Comparison of ENCODE assay signal across 8 mouse cellular contexts in the genomic region with DNA sequence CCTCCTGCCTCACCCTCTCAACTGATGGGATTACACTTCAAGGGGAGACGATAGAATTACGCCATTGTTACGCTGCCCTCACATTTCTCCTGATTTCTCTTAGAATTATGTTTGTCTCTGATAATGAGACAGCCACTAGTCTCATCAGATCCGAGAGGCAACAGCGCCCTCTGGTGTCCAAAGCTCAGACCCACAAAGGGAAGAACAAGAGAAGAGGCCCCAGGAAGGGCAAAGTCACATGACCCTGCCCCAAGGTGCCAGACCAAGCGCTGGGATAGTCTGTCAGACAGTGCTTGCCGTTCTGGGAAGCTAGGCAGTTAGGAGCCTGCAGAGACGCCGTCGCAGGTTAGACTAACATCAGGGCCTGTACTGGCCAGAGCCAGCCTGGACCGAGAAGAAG. TPM values are rescaled to one million over a fixed set of nuclear protein-coding genes. Genes with fewer than 3 reads are reported as not detected.
DNase-seq lines count a peak whose midpoint lies in the region; ATAC-seq and TF ChIP-seq lines count a peak whose summit lies in the region.

No protein-coding gene starts in this region.

- TF ChIP-seq CTCF in G1E (IDR thresholded peaks at IDR 0.05; ENCODE audit: low read depth, low read length) = peak; percentile 61
- peak; percentile 91 for TF ChIP-seq CTCF in lung, adult 2 months (IDR thresholded peaks at IDR 0.05; ENCODE audit: insufficient read depth, low read length)

- no peak overlapping the region for H3K27ac ChIP-seq in forebrain, embryonic 16.5 days (ENCODE audit: low read length)

- peak; percentile 84 for DNase-seq in G1E (ENCODE audit: low spot score)
- peak; percentile 95 to 96 for DNase-seq in cerebellum, adult 18-20 months
- peak; percentile 95 to 98 for DNase-seq in heart, postnatal 36 days
- peak; percentile 86 to 96 for DNase-seq in layer of hippocampus, adult 18-20 months (ENCODE audit: low spot score in 2 of 2)
- DNase-seq in lung, adult 2 months = peak; percentile 93
- peak; percentile 87 for DNase-seq in testis, postnatal 14 days (ENCODE audit: low spot score)

- no peaks in the 10 kb centered on the region for H3K9me3 ChIP-seq in G1E (replicated peaks)
- H3K9me3 ChIP-seq in forebrain, embryonic 16.5 days (ENCODE audit: control insufficient read depth, low read length) = no peaks in the 10 kb centered on the region

- H3K4me2 ChIP-seq in forebrain, embryonic 16.5 days (ENCODE audit: low read length) = peak overlapping the region; percentile 53

- H3K4me1 ChIP-seq in G1E (ENCODE audit: insufficient read depth, low read depth, low read length) = peaks cover 46% of the 10 kb centered on the region
- H3K4me1 ChIP-seq in forebrain, embryonic 16.5 days (replicated peaks; ENCODE audit: control insufficient read depth, insufficient read depth, low read length) = peaks cover 6% of the 10 kb centered on the region
- peaks cover 2% of the 10 kb centered on the region; the same call in 1 of the 2 replicates for H3K4me1 ChIP-seq in lung, adult 2 months (ENCODE audit: control insufficient read depth, insufficient read depth, low read length)

- H3K4me3 ChIP-seq in G1E (ENCODE audit: low read depth, low read length) = peak overlapping the region; percentile 50; the same call in 1 of the 2 replicates
- 0 out of 2 replicates have a peak overlapping the region, but pooled peaks have one; percentile 14 for H3K4me3 ChIP-seq in forebrain, embryonic 16.5 days (replicated peaks; ENCODE audit: low read length)
- H3K4me3 ChIP-seq in lung, adult 2 months (replicated peaks; ENCODE audit: extremely low read depth, low read depth, low read length) = no peak overlapping the region

- no peak for TF ChIP-seq POLR2A in lung, adult 2 months (IDR thresholded peaks at IDR 0.05; ENCODE audit: borderline replicate concordance, extremely low read depth, low read depth, low read length)

- peak; percentile 66 for ATAC-seq in G1E (ENCODE audit: extremely low read depth, insufficient number of reproducible peaks, low FRiP score, poor library complexity, severe bottlenecking)
- peak; percentile 88 for ATAC-seq in forebrain, embryonic 16.5 days
- peak; percentile 72 for ATAC-seq in neutrophil, adult 5-6 weeks (ENCODE audit: extremely low read depth, insufficient number of reproducible peaks, low FRiP score, poor library complexity, severe bottlenecking)

- intact Hi-C loops in heart, postnatal 36 days (cut with DNase I) = loop anchor here (1.0 to 5.0 kb wide), 5 partner anchors 26 to 182 kb away; a partner anchor contains a TSS

- peaks cover 17% of the 10 kb centered on the region for H3K27me3 ChIP-seq in G1E (ENCODE audit: insufficient read depth, low read length)
- no peaks in the 10 kb centered on the region for H3K27me3 ChIP-seq in forebrain, embryonic 16.5 days (replicated peaks; ENCODE audit: control insufficient read depth, insufficient read depth, low read length)

- H3K9ac ChIP-seq in forebrain, embryonic 16.5 days (replicated peaks; ENCODE audit: low read depth, low read length) = peak overlapping the region; percentile 45

- no peaks in the 10 kb centered on the region for H3K36me3 ChIP-seq in G1E (replicated peaks)
- no peaks in the 10 kb centered on the region for H3K36me3 ChIP-seq in forebrain, embryonic 16.5 days (ENCODE audit: control insufficient read depth, insufficient read depth)

- 1% methylated on average over 11 of the region's 11 CpGs for whole genome bisulfite sequencing in forebrain, embryonic 16.5 days
- 1% methylated on average over 11 of the region's 11 CpGs for WGBS in lung, adult 2 months

RNA-seq across cellular contexts. Expression of a gene that starts 2.3 kb away (rescaled TPM):
- total RNA-seq in G1E (2014; fragmentation: Nextera tagmentation) = 118 and 125 TPM in 2 replicates
- total RNA-seq in G1E (2017) = 151 and 154 TPM in 2 replicates
- polyA plus RNA-seq in G1E (2012) = 311 and 332 TPM in 2 replicates
- 38.5 and 39.6 TPM in 2 replicates for polyA plus RNA-seq in forebrain, embryonic 16.5 days (2015; fragmentation: Nextera tagmentation; extraction: Ambion mirVana)
- total RNA-seq in heart, postnatal 36 days (2021) = 10 to 100 TPM; 26.2 to 28.5 TPM
- total RNA-seq in layer of hippocampus, adult 18-20 months (2021) = 10 to 100 TPM; 36.4 to 37.1 TPM
- polyA plus RNA-seq in lung, adult 2 months (2012; rRNA removed) = 68.7 and 79.3 TPM in 2 replicates
- total RNA-seq in neutrophil, adult 5-6 weeks (2017) = 499 and 556 TPM in 2 replicates

RNA-seq across cellular contexts. Expression of a gene that starts 27.8 kb away (rescaled TPM):
- total RNA-seq in G1E (2014; fragmentation: Nextera tagmentation) (not detected in 2 replicates), G1E (2017) (not detected in 2 replicates)
- not detected in 2 replicates for polyA plus RNA-seq in G1E (2012)
- not detected in 2 replicates for polyA plus RNA-seq in forebrain, embryonic 16.5 days (2015; fragmentation: Nextera tagmentation; extraction: Ambion mirVana)
- not detected for total RNA-seq in heart, postnatal 36 days (2021)
- total RNA-seq in layer of hippocampus, adult 18-20 months (2021) = not detected
- 0.23 and 0.44 TPM in 2 replicates for polyA plus RNA-seq in lung, adult 2 months (2012; rRNA removed)
- not detected in 2 replicates for total RNA-seq in neutrophil, adult 5-6 weeks (2017)

RNA-seq across cellular contexts. Expression of a gene that starts 32.0 kb away (rescaled TPM):
- total RNA-seq in G1E (2014; fragmentation: Nextera tagmentation) = not detected in 2 replicates
- not detected in 2 replicates for total RNA-seq in G1E (2017)
- polyA plus RNA-seq in G1E (2012) = not detected in 2 replicates
- polyA plus RNA-seq in forebrain, embryonic 16.5 days (2015; fragmentation: Nextera tagmentation; extraction: Ambion mirVana) = 0.12 and 0.18 TPM in 2 replicates
- total RNA-seq in heart, postnatal 36 days (2021) = not detected
- total RNA-seq in layer of hippocampus, adult 18-20 months (2021) = under 1 TPM; 0.12 to 0.13 TPM
- polyA plus RNA-seq in lung, adult 2 months (2012; rRNA removed) = 28.8 and 37.7 TPM in 2 replicates
- total RNA-seq in neutrophil, adult 5-6 weeks (2017) = not detected in 2 replicates

RNA-seq across cellular contexts. Expression of a gene that starts 35.2 kb away (rescaled TPM):
- total RNA-seq in G1E (2014; fragmentation: Nextera tagmentation) = not detected in 2 replicates
- not detected in 2 replicates for total RNA-seq in G1E (2017)
- not detected in 2 replicates for polyA plus RNA-seq in G1E (2012)
- not detected in 2 replicates for polyA plus RNA-seq in forebrain, embryonic 16.5 days (2015; fragmentation: Nextera tagmentation; extraction: Ambion mirVana)
- not detected for total RNA-seq in heart, postnatal 36 days (2021)
- not detected for total RNA-seq in layer of hippocampus, adult 18-20 months (2021)
- 0.06 and 0.08 TPM in 2 replicates for polyA plus RNA-seq in lung, adult 2 months (2012; rRNA removed)
- total RNA-seq in neutrophil, adult 5-6 weeks (2017) = 0.93 and 2.0 TPM in 2 replicates

RNA-seq across cellular contexts. Expression of a gene that starts 49.7 kb away (rescaled TPM):
- total RNA-seq in G1E (2014; fragmentation: Nextera tagmentation) (not detected in 2 replicates), G1E (2017) (0.11 TPM in 1 of 2 replicates, not detected in the other)
- not detected in 2 replicates for polyA plus RNA-seq in G1E (2012)
- polyA plus RNA-seq in forebrain, embryonic 16.5 days (2015; fragmentation: Nextera tagmentation; extraction: Ambion mirVana) = 0.09 TPM in 1 of 2 replicates, not detected in the other
- total RNA-seq in heart, postnatal 36 days (2021) = not detected
- 1 to 10 TPM; 1.9 to 4.7 TPM for total RNA-seq in layer of hippocampus, adult 18-20 months (2021)
- polyA plus RNA-seq in lung, adult 2 months (2012; rRNA removed) = not detected in 2 replicates
- not detected in 2 replicates for total RNA-seq in neutrophil, adult 5-6 weeks (2017)
